Mouse (Mus musculus) layer of hippocampus, adult 9-10 months (tissue): ENCODE data around the gene Ttc29.

Experiments
- DNase-seq: peaks from one replicate; pipeline ENCODE4 v3.0.0; 2022; ENCODE audit warnings: low spot score

Ttc29 gene

DNA sequence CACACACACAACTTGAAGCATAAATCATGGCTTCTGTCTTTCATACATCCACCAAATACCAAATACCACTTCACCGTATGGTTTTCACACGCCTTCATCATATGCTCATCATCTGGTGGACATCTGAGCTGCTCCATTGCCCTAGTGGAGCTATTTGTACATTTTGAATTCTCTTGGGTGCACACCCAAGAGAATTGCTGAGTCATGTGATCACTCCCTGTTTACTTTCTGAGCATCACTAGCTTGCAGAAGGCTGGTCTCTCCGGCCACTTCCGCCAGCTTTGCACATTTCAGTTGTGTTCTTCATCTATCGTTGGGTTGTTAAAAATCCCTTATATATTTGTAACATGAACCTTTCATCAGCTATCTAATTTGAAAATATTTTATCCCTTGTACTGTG lies 65.5 kb downstream of the Ttc29 start:
- DNase-seq: no peak

DNA sequence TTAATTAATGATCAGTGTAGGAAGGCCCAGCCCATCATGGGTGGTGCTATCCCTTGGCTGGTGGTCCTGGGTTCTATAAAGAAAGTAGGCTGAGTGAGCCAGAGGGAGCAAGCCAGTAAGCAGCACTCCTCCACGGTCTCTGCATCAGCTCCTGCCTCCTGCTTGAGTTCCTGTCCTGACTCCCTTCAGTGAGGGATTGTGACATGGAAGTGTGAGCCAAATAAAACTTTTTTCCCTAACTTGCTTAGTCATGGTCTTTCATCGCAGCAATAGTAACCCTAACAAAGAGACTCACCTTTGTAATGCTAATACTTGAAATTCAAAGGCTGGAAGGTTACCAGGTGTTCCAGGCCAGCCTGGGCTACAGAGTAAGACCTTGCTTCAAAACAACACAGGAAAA lies 71.7 kb downstream of the Ttc29 start:
- DNase-seq: no peak

DNA sequence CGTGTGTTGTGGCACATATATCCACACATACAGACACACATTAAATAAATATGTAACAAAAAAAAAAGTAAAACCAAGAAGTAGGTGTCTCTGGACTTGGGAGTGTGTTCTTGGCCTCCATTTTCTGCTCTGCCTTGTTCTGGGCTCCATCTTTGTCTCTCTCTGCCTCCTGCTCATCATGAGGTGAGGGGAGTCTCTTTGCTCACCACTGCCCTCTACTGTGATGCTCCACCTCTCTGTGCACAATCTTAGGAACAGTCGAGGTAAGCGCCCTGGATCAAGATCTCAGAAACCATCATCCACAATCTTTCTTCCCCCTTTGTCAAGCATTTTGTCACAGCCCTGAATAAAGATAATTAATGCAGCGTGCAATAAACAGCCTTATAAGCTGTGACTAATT lies 72.3 kb downstream of the Ttc29 start:
- no peak for DNase-seq

DNA sequence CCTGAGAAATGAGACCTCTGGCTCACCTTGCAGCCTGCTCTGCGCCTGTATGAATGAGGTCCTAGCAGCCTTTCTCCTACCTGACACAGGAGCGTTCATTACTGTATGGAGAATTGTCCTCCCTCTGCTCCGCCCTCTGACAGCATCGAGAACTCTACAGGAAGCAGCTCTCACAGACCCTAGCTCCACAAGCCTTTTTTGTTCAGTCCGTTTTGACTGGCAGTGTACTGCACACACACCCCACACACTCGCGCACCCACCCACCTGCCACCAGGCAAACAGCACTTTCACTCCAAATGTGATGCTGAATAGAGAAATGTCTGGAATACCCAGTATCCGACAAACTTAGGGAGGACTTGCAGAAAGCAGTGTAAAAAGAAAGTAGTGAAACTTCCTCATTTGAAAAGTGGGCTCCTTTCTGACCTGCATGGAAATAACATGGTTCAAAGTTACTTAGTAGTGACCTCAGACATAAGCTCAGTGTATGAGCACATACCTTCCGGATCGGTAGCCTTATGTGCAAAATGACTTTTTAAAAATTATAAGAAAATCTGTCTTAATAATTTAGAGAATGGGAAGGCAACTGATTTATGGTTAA lies 76.4 kb downstream of the Ttc29 start:
- DNase-seq: no peak

DNA sequence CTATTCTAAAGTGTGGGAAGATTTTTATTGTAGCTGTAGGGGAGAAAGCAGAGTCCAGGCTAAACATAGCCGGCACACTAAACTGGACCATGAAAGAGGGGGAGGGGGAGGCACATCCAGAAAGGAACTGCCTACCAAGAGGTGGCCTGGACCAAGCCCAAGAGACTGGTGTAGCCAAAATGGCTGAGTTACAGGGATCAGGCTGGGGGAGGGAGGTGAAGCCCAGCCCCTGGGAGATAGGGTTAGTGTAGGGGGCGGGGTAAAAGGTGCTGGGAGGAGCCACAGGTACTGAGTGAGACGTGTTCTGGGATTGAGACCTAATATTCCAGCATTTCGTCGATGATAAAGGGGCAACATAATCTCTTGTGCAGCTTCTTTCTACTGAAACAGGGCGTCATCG lies 77.2 kb downstream of the Ttc29 start:
- no peak for DNase-seq

DNA sequence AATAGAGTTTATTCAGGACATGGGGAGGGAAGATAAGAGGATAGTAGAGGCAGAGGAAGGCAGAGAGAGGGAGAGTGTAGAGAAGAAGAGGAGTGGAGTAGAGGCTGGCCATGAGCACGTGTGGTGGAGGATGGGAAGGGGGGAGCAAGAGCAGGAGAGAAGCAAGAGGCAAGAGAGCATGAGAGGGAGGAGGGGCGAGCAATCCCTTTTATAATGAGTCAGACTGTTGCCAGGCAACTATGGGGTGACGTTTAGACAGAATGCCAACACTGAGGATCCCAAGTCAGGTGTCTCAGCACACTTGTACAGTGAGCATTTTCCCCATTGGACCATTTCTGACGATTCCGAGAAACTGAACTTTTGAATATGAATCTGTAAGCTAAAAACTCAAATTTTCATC lies 82.4 kb downstream of the Ttc29 start:
- no peak for DNase-seq

DNA sequence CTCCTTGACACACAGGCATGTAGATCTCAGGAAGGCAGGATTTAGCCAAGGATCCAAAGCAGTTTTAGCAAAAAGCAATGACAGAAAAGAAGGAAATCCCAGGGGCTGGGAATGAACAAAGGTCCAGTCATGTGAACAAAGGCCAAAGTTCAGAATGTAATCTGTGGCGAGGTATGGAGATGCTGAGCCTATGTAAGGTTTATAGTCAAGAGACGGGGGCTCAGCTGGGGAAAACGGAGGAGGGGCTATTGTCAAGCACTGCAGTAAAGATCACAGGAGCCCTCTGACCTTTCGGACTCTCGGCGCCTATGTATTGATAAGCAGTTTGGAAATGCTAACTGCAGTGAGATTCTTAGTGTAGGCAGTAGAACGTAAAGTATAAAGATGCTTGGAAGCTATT lies 90.5 kb downstream of the Ttc29 start:
- no peak for DNase-seq

DNA sequence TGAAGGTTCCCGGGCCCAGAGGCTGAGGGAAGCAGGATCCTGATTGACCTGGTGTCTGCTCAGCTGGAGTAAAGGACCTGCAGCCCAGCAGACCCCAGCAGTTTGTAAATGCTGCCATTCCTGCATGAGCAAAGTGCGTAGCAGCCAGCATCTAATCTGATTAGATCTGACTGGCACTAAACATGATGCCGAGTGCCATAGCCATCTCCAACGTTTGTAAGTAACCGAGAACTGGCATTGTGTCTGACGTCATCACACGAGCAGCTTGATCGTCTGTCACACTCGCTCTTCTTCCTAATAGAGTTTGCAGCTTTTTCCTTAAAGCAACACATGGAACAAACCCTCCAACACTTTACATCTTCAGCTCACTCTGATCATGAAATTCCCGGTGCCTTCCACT lies 93.5 kb downstream of the Ttc29 start:
- no peak for DNase-seq

DNA sequence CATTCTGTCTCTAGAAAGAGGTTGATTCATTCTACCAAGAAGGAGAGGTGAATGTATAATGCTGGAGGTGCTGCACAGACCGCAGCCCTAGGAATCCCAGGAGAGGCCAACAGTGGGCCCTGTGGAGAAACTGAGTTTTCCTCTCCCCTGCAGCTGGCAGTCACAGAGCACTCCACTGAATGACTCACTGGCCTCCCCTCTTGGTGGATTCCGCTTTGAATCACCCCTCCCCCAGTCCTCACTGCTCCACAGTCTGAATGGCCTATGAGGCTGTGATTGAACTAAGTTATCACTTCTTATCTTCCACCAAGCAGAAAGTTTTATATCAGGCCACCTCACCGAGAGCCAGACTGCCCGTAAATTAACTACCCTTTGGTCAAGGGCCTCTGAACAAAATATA lies 94.0 kb downstream of the Ttc29 start:
- DNase-seq: no peak

DNA sequence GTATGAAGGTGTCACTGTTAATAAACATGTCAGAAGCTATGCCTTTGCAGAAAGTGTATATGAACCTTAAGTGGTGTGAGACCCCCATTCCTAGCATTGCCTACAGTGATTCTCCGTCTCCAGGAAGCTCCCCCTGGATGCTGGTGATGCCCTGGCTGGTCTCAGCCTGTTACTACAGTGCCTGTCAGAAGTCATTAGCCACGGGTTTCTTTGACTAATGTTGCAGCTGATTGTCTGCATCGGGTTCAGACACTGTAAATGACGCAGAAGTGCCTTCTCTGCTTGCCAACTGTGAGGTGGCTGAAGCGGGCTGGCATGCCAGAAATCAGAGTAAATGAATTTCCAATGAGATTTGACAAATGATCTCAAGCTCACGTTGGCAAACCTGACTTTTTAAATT lies 96.4 kb downstream of the Ttc29 start:
- no peak for DNase-seq

DNA sequence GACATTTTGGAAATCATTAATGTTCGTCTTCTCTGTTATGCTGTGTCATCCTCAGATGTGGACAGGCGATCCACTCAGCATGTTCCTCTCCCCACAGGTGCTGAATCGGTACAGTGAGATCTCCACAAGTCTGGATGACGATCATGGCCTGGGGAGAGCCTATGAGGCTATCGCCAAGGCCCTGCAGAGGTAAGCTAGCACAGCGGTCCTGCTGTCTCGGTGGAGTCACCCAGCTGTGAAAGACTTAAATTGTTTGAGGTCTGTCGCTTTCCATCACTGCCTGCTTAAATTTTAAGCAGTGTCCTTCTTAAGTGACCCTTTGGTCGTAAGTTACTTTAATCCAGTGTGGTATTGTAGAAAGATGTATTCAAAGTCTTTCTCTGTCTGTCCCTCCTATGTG lies 102.5 kb downstream of the Ttc29 start:
- no peak for DNase-seq

DNA sequence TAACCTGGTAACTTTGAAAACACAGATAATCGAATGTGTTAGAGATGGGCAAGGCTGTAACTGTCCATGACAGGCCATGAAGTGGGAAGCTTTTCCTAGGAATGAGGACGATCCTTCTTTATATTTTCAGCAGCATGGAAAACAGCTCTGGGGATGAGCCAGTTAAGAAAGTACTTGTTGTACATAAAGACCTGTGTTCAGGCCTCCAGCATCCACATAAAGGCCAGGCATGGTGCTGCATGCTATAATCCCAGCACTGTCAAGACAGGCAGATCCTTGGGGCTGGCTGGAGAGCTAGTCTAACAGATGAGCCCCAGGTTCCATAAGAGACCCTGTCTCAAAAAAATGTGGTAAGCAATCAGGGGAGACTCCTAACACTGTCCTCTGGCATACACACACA lies 104.6 kb downstream of the Ttc29 start:
- DNase-seq: no peak

DNA sequence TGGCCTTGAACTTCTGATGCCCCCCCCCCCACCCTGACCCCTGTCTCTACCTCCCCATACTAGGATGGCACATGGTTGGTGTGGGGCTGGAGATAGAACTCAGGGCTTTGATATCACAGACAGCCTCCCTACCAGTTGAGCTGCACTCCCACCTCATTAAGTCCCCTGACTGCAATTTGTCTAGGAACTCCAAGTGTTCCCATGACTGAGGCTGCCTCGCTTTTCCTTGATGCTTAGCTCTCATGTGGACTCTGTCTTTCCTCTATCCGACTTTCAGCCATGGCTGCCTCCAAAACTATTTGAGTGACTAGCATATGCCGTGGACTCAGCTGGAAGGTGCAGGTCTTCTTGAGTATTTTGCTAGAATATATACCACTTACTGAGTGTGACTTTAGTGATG lies 110.3 kb downstream of the Ttc29 start:
- DNase-seq: no peak

DNA sequence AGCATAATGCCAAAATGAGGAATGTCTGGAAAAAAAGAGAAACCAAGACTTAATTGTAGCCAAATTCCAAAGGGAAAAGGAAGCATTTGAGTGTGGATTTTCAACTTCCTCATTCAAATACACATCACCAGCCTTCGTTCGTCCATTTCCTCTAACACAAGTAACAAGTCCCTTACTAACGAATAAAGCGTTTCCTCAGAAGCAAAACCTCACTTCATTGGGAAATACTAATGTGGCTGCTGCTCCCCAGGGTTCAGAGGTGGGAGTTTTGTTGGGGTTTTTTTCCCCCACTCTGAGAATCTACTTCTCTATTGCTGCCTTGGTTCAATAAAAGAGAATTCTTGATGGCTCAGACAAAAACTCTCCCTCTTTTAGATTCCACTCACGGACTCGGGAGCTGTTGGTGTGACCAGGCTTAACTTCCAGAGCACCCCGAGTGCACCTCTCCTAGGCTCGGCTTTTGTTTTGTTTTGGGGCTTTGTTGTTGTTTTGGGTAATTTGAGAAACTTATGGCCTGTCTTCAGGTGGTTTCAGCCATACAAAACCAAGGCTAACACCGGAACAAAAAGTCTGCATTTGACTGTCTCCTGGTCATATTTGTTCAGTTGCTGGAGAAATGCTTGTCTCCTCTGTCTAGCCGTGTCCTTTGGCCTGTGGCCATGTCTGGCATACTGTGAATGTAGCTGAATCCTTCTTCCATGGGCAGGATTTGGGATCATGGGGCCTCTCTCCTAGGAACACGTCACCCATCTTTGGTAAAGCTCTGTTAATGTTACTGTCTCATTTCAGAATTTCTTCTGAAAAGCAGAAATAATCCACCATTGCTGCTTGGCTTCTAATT lies 127.8 kb downstream of the Ttc29 start:
- no peak for DNase-seq

DNA sequence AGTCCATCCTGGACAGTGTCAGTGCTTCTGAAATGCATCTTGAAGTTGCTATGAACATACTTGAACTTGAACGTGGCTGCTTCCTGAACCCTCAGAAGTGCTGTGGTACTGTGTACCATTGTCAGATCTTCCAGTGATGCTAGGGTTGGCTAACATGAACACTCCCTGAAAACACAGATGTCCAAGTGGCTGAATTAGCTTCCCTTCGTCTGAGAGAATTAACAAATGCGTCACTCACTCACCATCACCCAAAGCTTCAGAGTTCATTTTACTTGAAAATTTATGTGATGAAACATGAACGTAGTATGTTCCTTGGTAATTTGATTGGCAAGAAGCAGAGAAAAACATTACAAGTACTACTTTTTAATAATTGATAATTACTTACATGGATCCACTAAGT lies 129.1 kb downstream of the Ttc29 start:
- DNase-seq: no peak

DNA sequence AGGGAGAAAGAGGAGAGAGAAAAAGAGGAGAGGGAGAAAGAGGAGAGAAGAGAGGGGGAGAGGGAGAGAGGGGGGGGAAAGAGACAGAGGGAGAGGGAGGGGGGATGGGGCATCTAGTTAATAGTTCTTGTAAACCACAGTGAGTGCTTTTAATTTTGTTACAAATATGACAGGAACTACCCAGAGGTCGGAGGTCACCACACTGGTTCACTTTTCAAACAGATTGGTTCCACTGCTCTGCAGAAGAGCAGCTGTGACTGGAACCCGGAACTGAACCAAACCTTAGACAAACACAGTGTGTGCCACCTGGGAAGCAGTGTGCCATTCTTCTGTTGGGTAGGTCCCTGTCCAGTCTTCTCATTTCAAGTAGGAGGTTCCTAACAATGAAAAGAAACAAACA lies 130.9 kb downstream of the Ttc29 start:
- DNase-seq: no peak

DNA sequence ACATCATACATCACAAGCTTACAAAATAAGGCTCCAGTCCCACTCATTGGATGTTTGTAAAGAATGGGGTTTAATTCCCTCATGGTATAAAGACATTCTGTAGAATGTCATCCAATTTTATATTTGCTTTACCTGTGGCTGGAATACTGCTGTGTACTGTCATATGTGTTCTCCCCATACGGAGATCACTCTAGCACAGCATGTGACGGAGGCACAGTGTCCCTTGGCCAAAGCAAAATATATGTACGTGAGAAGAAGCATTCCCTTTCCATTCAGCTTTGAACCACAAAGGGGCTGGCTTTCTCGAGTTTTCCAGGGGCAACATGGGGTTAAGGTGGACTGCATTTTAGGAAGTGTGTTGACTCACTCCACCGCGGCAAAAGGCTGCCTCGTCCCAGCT lies 132.6 kb downstream of the Ttc29 start:
- DNase-seq: no peak

DNA sequence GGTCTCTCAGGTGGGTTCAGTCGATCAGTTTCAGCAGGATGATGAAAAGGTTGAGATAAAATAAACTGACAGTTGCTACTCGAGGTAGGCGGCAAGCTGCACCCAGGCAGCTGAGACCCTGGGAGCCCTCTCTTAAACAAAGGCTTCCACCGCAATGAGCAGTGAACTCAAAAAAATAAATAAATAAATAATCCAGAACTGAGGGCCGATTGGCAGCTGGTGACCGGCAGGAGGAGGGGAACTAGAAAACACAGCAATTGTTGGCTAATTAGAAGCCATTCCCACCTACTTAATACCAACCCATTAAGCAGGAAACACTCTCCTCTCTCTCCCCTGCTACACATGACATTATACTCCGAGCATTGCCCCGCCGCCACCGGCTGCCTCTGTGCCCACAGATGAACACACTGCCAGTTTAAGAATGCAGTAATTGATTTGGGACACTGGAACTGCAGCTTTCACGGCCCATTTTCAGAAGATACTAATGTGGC lies 133.1 kb downstream of the Ttc29 start:
- DNase-seq: no peak

DNA sequence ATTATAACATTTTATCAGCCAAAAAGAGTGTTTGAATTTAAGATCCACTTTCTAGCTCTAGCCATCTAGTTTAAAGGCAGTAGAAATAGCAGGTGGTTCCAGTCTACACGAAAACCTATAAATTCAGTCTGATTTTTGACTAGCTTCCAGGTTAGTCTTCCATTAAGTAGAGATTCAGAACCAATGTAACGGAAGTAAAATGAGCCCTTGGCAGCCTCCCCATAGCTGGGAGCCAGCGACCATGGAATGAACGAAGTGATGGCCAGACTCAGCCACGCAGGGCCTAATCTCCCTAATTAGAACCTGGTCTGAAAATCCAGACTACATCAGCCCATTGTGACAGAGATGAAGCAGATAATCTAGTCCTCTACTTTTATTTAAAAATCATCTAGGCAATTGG lies 140.8 kb downstream of the Ttc29 start:
- no peak for DNase-seq

DNA sequence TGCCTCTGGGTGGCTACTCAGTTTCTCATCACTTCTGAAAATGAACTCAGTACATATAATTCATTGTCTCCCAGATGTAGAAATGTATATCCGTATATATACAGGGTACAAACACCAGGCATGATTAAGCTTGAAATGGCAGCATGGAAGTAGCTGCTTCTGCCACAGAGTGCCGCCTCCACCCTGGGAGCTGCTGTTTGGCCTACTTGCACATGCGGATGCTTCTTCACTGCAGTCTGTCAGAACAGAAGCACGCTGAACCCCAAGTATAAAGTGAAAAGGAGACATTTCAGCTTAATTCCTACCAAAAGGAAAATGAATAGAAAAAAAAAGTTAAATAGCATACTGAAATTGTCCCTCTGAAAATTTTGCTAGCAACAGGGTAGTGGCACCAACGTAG lies 141.7 kb downstream of the Ttc29 start:
- DNase-seq: no peak

DNA sequence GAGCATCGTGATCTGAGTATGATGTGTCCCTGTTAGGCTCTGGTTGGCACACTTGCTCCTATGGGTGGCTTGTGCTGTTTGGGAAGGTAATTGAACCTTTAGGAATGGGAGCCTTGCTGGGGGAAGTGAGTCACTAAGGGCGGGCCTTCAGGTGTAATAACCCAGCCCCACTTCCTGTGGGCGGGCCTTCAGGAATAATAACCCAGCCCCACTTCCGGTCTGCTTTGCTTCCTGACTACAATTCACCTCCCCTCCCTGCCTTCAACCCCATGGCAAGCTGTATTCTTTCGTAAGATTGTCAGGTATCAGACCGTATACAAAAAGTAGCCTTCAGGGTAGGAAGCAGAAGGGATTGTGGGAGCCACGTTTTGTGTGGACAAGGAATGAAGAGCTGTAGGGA lies 177.7 kb downstream of the Ttc29 start:
- DNase-seq: no peak

DNA sequence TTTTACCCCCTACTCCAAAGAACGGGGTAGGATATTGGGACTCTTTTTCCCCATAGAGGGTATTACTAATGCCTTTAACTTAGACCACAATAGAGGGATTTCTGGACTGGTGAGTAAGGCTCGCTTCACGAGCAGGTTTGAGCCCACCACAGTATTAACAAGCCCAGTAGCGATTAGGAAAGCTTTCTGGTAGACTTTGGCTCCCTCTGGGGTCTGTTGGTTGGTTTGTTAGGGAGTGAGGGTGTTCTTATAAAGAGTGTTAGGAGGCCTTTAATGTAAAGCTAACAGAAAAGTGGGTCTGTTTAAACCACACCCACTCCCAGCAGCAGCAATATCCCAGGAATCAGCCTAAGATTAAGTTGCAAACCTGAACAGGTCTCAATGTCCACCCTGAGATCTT lies 206.2 kb downstream of the Ttc29 start:
- DNase-seq: no peak

DNA sequence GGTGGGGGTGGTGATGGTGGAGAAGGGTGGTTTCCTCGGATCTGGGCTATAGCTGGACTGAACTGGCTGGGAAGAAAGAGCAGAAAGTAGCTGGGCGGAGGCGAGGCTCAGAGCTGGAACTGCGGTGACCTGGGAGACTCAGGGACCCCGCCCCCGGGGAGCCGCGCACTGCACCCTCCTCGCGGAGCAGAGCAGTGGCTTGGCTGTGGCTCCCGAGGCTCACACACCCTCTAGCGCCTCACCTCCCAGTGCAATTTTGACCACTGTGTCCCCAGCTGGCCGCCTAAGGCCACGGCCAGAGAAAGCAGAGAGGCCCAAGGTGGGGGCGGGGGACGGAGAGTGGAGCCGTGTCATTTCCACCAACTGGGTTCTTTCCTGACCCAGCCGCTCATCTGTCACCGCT lies 207.0 kb downstream of the Ttc29 start:
- no peak for DNase-seq

DNA sequence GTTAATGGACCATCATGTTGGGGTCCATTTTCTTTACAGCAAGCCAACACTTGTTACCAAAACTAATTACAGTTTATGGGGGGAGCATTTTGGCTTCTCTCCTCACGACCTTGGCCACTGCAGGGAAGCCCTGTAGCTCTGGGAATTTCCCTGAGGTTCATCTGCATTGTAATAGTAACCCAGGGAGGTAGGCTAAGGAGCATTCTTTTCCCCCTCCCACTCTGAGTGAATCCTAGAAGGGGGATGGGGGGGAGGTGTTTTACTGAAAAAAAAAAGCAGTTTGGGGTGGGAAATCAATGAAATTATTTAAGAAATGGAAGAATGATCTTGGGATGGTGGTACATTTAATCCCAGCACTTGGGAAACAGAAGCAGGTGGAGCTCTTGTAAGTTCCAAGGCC lies 210.8 kb downstream of the Ttc29 start:
- no peak for DNase-seq
